Mouse (Mus musculus) heart, adult 2 months (tissue): ENCODE measurements at regions not wholly inside any gene's neighbourhood (a gene's known extent, or its start where the extent isn't known, plus 50 kb on each side); places are given as distances from the start of the nearest gene placed in this dataset.

Experiments used
- CTCF ChIP-seq: fragments of 200-600 bp; IDR thresholded peaks from 2 replicates; pipeline ENCODE4 v1.8.1; 2022; ENCODE audit warnings: antibody characterized with exemption, mild to moderate bottlenecking, moderate library complexity
- EP300 ChIP-seq: fragments of 200-500 bp; IDR thresholded peaks from 2 replicates; pipeline ENCODE4 v1.6.1; 2011; ENCODE audit warnings: low read depth, low read length, control low read depth; ENCODE audit not compliant: insufficient read depth
- POLR2A ChIP-seq: fragments of 200-500 bp; IDR thresholded peaks from 2 replicates; pipeline ENCODE4 v1.6.1; 2011; ENCODE audit warnings: mild to moderate bottlenecking, low read depth, low read length, control low read depth; ENCODE audit not compliant: insufficient read depth

DNA sequence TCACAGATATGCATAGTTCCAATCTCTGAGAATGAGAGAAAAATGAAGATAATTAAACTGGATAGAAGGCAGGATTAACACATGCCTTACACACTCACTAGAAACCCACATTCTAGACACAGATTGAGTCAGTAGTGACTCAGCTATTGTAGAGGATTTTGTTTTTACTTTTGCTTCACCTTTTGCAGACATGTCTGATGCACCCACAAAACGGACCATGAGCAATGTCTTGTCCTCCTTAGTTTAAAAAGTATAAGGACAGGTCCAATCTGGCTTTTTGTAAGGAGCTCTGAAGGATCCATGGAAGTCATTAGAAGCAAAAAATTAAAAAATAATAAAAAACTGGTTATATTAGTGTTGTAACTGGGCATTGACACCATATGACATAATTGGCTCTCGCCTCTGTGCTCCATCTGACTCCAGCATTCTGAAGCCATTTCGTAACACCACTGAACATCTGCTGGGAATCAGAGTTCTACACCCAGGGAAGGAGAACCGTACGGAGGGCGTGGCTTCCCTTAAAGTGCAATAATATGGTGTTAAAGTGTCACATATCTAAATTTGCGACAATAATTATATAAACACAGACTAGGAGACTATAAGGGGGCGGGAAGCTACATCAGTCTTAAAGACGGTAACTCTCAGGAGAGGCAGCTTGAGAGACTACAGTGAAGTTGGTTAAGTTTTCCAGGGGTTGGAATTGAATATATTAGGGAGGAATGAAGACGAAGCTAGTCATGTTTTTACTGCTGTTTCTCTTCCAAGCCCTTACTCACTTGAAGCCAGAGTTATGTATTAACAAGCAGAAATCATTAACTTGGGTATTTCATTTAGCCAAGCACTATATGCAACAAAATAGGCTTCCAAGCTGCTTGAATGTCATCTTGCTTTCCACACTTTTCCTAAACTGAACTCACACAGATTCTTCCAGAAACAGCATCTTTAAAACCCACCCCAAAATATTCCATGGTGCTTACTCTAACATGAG is 558.0 kb downstream of the Ebf1 start:
- TF ChIP-seq EP300: no peak
- no peak for TF ChIP-seq CTCF
- TF ChIP-seq POLR2A: no peak
